Mouse (Mus musculus) erythroblast, embryonic 14.5 days (primary cell): ENCODE data around the gene 6430548M08Rik.

Experiments used
- GATA1 ChIP-seq: IDR thresholded peaks from 2 replicates; pipeline ENCODE4 v1.6.1; 2012; ENCODE audit warnings: low read length, inconsistent platforms, mixed read lengths
- TAL1 ChIP-seq: IDR thresholded peaks from 3 replicates; pipeline ENCODE4 v1.6.1; 2012; ENCODE audit warnings: low read length, inconsistent platforms, mixed read lengths

DNA sequence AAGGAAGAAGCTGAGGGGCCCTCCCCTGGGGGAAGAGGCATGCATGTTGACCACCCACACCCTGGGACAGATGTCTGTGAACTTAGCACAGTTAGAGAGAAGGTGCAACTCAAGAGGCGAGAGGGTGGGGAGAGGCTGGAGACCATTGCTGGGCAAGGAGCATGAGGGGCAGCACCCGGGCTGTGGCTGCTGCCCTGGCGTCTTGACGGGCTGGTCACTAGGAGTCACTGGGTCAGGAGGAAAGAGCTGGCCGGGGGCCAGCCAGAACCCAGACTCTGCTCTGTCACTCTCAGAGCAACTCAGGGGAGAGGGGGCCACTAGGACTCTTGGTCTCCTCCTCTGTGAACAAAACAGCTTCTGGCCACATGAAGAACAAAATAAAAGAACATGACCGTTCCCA, 75.5 kb downstream of the 6430548M08Rik start:
- no peak for TF ChIP-seq TAL1
- no peak for TF ChIP-seq GATA1
